Mouse (Mus musculus): ENCODE data around the gene Samd7. TPM values are rescaled to one million over a fixed set of nuclear protein-coding genes. Genes with fewer than 3 reads are reported as not detected.
A peak's percentile ranks its signal among the peaks of the same experiment; 100 is the strongest.

Gene Samd7
- total RNA-seq, 2 experiments from 2014 or later, result not detected

DNA sequence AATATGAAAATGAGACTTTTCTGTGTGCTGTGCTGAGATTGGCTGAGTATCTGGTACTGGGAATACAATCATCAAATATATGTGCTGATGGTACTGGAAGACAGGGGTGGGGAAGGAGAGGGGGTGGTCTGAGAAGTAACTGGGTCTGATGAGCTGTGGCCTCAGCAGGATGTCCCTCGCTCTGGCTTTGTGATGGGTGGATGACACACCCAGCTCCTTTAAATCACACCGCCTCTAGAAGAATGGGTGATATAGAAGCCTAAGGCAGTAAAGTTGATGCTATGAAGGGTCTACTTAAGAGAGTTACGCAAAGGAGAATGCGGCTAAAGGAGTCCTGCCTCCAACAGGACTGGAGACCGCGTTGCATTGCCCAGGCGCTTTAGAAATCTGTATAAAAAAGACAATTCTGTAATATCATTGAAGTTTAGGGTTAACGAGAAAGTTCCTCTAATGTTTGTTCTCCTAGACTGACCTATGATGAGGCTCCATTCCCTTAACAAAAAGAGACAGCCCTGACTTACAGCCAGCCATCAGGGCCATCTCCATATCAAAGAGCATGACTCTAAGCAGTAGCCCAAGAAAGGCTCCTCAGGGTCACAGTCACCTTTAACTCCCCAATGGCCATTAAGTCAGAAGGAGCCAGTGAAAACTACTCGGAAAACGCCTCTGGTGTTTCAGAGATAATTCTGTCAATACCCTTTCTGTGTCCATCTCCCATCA is 21.8 kb upstream of the Samd7 start:
- no peak for DNase-seq
- no peak for TF ChIP-seq CTCF (IDR thresholded peaks at IDR 0.05)
- no peak overlapping the region for H3K4me3 ChIP-seq
- H3K27ac ChIP-seq, result no peak overlapping the region
- intact Hi-C loops (cut with DNase I), result loop anchor here (5.0 kb wide), 1 partner anchor 68 kb away; the partner anchor contains the start of gene Sec62

DNA sequence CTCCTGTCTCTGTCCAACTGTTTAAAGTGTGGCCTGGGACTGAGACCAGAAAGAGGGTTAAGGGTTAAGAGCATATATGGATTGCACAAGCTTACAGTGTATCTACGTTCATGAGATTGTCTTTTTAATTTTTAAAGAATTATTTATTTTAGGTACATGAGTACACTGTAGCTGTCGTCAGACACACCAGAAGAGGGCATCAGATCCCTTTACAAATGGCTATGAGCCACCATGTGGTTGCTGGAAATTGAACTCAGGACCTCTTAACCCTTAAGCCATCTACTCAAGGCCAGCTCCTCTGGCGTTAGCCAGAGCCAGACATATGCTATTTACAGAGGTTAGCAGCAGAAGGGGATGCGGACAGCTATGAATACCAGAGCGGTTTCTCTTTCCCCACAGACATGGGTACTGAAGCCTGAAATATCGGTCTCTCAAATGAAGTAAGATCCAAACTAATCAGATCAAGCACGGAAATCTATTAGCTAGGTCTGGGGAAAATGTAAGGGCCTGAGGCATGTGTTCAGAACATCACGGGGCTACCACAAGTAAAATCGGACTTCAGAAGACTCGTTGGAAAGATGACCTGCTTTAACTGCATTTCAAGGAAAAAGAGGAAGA is 21.1 kb upstream of the Samd7 start:
- DNase-seq, result no peak
- intact Hi-C loops (cut with DNase I), result loop anchor here (5.0 kb wide), 1 partner anchor 67 kb away; the partner anchor contains the start of gene Sec62
- H3K4me3 ChIP-seq, result no peak overlapping the region
- peak; percentile 37 for TF ChIP-seq CTCF (IDR thresholded peaks at IDR 0.05)
- no peak overlapping the region for H3K27ac ChIP-seq

DNA sequence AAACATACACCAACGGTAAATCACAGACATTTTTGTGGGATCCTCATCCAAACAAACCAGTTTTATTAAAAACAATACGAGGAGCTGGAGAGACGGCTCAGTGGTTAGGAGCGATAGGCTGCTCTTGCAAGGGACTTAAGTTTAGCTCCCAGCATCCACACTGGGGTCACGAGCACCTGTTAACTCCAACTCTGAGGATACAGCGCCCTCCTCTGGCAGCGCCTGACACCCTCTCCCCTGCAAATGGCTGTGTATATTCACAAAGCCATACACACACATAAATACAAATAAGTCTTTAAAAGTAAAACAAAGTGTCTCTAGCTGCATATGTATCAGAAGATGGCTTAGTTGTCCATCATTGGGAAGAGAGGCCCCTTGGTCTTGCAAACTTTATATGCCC is 20.6 kb upstream of the Samd7 start:
- no peak overlapping the region for H3K27ac ChIP-seq
- peak; percentile 19 for DNase-seq
- no peak overlapping the region for H3K4me3 ChIP-seq
- intact Hi-C loops (cut with DNase I), result no loop called here
- peak; percentile 29; the same call in 1 of the 2 replicates for TF ChIP-seq CTCF (IDR thresholded peaks at IDR 0.05)

DNA sequence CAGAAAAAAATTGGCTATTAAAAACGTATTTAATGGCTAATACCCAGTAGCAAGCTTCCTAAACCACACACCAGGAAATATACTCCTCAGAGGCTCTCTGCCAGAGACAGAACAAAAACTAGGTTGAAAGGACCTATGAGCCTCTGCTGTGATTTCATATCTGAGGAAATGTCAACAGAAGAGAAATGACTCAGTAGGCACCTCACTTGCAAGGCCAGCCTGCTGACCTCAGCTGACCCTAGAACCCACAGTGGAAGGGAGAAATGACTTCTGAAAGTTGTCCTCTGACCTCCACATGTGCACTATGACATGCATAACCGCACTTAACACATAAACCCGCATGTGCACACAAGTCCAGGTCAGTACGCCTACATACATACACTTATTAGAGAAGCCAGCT is 18.9 kb upstream of the Samd7 start:
- H3K4me3 ChIP-seq, result no peak overlapping the region
- intact Hi-C loops (cut with DNase I), result no loop called here
- no peak overlapping the region for H3K27ac ChIP-seq
- DNase-seq, result no peak
- no peak for TF ChIP-seq CTCF (IDR thresholded peaks at IDR 0.05)

DNA sequence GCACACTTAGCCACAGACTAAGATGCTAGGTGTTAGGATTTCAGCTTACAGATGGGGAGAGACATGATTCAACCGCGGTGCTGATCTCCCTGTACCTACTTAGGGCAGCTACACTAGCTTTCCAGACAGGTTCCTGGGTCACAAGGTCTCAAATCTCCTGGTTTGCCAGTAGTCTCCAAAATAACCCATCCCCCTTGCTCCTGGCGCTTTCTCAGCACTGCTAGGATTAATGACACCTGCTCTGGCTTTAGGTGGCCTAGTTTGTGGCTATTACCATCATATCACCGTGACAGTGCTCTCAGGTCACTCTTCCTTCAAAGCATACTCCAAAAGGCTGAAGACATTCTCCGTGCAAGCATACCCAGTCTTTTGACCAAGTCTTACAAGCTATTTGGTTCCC is 17.0 kb upstream of the Samd7 start:
- TF ChIP-seq CTCF (IDR thresholded peaks at IDR 0.05), result no peak
- Histone ChIP-seq H3K4me3 (no peak overlapping the region), H3K27ac (no peak overlapping the region)
- peak; percentile 70 for DNase-seq
- intact Hi-C loops (cut with DNase I), result no loop called here

DNA sequence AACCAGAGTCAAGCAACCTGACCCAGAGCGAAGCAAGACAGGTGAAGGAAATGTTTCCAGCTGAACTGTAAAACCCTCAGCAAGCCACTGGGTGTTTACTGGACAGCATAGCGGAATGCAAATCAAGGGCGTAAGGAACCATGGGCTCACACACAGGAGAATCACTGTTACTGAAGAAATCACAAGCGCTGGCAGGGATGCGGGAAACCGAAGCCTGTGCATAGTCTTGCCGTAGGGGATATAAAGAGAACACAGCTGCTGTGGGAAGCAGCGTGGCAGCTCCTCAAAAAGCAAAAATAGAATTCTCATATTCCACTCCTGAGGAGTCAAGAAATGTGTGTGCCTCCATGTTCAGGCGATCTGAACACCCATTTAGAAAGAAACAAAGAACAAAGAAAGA is 9.3 kb upstream of the Samd7 start:
- Histone ChIP-seq H3K4me3 (peak overlapping the region; percentile 21; the same call in 1 of the 2 replicates), H3K27ac (peak overlapping the region; percentile 60)
- intact Hi-C loops (cut with DNase I), result loop anchor here (2.0 kb wide), 1 partner anchor 56 kb away; the partner anchor contains the start of gene Sec62
- TF ChIP-seq CTCF (IDR thresholded peaks at IDR 0.05), result no peak
- peak; percentile 81 for DNase-seq

DNA sequence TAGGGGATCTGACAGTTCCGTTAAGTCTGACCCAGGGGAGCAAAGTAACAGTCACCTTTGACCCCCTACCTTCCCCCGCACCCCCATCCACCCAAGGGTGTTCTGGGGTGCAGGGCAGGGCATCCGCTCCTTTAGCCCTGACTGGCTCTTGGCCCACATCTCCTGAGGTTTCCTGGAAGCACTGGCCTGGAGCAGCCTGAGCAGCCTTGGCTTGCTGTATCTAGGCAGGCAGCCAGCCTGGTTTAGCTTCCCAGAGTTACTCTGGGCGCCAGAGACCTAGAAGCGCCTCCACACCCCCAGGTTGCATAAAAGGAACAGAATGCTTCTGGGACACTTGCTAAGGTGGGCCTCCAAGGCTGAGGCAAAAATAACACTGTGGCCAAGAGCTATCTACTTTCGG is 4.8 kb upstream of the Samd7 start:
- Histone ChIP-seq H3K27ac (no peak overlapping the region), H3K4me3 (no peak overlapping the region)
- TF ChIP-seq CTCF (IDR thresholded peaks at IDR 0.05), result no peak
- peak; percentile 89 for DNase-seq
- intact Hi-C loops (cut with DNase I), result no loop called here

DNA sequence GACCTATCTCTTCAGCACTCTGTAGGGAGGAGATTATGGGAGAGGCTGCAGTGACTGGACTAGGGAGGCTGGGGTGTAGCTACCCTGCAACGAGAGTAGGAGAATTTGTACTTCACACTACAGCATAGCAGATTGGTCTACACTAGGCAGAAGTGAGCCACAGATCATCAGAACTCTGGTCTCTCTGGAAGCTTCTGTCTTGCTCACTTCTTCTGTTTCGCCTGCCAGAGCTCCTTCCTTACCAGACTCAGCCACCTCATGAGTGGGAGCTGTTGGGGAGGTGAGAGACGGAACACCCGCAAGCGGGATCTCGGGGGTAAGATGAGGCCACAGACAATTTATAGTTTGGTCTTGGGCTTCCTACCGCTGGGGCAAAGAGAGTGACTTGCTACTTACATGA is 3.2 kb upstream of the Samd7 start:
- TF ChIP-seq CTCF (IDR thresholded peaks at IDR 0.05), result no peak
- Histone ChIP-seq H3K4me3 (no peak overlapping the region), H3K27ac (no peak overlapping the region)
- no peak for DNase-seq
- intact Hi-C loops (cut with DNase I), result no loop called here

DNA sequence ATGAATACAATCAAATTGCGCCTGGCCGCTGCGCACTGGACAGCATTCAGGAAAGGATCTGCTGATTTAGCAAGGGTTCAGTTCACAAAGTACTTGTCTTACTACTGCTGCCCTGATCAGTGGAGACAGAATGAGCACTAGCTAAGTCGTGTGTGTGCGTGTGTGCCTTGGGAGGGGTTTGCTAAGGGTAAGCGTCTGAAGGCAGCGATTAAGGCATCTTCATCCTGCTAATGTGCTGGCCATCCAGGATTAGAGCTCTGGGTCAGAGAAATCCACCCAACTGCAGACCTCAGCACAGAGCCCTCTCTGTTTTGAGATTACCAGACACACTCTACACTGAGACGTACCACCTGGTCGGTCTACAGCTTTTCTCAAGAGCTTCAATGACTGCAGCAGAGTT is 2.2 kb downstream of the Samd7 start:
- Histone ChIP-seq H3K27ac (no peak overlapping the region), H3K4me3 (no peak overlapping the region)
- TF ChIP-seq CTCF (IDR thresholded peaks at IDR 0.05), result no peak
- intact Hi-C loops (cut with DNase I), result no loop called here
- no peak for DNase-seq

DNA sequence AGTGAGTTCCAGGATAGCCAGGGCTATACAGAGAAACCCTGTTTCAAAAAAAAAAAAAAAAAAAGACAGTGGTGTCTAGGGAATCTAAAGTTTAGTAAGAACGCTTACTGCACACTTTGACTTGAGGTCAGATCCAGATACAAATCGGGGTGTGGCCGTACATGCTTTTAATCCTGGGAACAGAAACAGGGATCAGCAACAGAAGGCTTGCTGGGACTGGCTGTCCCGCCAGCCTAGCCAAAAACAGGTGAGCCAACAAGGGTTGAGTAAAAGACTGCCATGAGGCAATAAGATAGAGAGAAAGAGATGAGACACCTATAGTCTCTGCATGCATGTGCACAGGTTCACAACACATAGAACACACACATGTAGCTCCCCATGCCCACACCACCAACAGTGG is 8.6 kb downstream of the Samd7 start:
- Histone ChIP-seq H3K27ac (no peak overlapping the region), H3K4me3 (no peak overlapping the region)
- TF ChIP-seq CTCF (IDR thresholded peaks at IDR 0.05), result no peak
- no peak for DNase-seq
- intact Hi-C loops (cut with DNase I), result no loop called here

DNA sequence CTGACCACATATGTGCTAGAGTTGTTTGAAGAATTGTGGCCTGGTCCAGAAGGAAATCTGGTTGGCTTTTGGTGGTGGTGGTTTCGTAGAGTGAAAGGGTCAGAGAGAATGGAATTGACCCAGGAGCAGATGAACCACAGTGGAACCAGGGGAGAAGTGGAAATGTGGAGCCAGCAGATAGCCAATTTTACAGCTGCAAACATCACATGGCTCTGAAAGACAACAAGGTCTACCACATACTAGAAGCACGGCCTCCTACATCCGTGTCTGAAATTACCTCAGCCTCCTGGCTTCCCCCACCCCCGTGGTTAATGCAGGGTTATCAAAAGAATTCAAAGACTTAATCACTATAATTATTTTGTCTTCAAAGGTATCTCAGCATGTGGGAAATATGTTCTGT is 18.8 kb downstream of the Samd7 start:
- TF ChIP-seq CTCF (IDR thresholded peaks at IDR 0.05), result no peak
- Histone ChIP-seq H3K27ac (no peak overlapping the region), H3K4me3 (no peak overlapping the region)
- intact Hi-C loops (cut with DNase I), result no loop called here
- DNase-seq, result no peak

DNA sequence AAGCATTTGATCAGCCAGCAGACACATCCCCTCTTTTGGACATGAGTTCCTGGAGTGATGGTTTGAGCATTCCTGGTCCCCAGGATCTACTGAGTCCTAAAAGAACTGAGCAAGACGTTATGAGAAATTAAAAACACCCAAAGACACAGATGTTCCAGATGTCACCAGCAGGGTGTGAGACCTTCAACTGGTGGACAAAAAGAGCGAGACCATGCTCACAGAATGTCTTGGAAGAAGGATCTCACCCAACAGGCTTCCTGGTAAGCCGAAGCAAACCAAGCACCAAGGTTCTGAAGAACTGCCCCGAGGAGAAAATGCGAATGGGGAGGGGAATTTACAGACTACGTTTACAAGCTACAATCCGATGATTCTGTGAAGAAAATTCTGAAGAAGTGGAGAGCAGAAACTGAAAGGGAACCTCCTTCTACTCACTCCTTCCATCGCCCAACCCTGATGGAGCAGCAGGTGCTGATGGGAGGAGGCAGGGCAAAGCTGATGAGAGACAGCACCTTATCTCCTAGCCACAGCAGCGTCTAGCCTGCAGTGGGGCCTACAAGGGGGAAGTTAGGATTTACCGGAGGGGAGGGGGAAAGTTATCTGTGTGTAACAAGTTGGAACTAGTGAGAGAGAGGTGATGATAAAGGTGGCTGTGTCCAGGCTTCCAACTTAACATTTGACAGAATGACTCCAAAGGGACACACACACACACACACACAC is 19.4 kb downstream of the Samd7 start:
- DNase-seq, result no peak
- no peak overlapping the region for H3K4me3 ChIP-seq
- no peak overlapping the region for H3K27ac ChIP-seq
- TF ChIP-seq CTCF (IDR thresholded peaks at IDR 0.05), result no peak
- intact Hi-C loops (cut with DNase I), result no loop called here

DNA sequence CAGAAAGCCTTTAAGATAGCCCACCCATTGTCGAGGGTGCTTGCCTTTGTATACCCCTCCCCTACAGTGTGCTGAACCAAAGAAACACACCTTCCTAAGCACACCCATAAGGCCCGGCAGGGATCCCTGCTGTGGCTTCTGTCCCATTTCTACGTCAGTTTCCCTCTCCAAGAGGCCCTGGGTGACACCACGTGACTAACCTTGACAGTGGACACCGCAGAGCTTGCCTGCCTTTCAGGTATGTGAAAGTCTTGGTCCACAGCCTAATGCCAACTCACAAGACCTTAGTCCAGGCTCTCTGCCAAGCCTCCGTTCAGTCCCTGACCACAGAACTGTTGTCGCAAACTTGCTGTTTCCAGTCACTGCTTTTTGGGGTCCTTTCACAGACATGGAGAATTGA is 20.1 kb downstream of the Samd7 start:
- intact Hi-C loops (cut with DNase I), result no loop called here
- no peak for TF ChIP-seq CTCF (IDR thresholded peaks at IDR 0.05)
- Histone ChIP-seq H3K4me3 (no peak overlapping the region), H3K27ac (no peak overlapping the region)
- no peak for DNase-seq

All from gastrocnemius, adult 2 months (tissue).